Mouse (Mus musculus) cerebellum, adult 9-10 months (tissue): ENCODE data around the gene Trub2.

Source experiments
- DNase-seq: peaks from one replicate; pipeline ENCODE4 v3.0.0; 2022

Trub2 gene

GRCm38 (mm10) chr2:29771611-29772461 is 16.5 kb downstream of the Trub2 start:
- no peak for DNase-seq

DNA sequence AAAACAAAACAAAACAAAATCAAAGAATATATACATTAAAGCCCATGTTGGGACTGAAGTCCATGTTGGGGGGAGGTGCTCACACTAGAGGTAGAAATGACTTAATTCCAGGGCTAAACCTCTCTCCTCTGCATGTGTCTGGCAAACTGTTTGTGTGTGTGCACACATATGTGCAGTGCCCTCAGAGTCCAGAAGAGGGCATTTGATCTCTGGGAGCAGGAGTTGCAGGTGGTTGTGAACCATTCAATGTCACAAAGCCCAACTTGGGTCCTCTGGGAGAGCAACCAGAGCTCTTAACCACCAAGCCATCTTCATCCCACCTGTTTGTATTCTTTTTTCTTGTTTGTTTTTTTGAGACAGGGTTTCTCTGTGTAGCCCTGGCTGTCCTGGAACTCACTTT is 18.1 kb downstream of the Trub2 start:
- DNase-seq, result no peak

DNA sequence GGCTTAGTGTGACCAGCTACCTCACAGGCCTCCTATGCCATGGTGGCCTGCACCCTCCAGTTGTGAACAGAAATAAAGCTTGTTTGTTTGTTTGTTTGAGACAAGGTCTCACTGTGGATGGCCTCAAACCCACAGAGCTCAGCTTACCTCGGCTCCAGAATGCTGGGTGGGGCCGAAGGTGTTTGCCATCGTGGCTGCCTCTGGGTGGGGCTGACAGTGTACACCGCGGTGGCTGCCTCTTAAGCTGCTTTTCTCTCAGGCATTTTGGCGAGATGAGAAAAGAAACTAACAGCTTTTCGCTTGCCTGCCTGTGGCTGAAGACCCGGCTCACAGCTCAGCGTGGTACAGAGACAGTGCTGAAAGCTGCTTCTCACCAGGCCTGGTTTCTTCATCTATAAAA is 19.4 kb downstream of the Trub2 start:
- no peak for DNase-seq

DNA sequence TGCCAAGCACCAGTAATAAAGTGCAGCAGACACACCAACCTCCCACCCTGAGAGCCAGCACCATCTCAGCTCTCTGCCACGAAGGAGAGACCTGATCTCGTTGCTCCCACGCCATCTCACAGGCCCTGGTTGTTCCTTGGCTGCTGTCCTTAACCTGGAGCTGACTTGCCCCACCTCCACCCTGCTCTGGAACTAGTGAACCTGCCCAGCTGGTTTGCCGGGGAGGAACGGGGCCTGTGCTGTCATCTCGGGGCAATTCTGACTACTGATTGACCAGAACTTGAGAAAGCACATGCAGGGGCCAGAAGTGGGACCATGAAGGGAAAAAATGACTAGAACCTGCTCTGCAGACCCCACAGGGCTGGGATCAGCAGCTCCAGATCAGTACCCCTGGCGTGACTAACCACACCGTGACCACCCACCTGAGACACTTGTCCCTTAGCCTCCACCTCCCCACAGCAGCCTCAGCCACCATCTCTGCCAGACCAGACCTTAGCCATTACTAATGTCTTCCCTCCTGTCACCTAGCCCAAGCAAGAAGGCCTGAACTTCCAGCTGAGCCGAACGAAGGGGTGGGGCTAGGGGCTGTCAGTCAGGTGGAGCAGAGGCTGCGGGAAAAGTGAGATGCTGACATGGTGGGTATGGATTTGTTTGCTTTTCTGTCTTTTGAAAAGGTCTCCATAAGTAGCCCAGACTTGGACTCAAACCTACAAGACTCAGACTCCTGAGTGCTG is 20.2 kb downstream of the Trub2 start:
- no peak for DNase-seq

DNA sequence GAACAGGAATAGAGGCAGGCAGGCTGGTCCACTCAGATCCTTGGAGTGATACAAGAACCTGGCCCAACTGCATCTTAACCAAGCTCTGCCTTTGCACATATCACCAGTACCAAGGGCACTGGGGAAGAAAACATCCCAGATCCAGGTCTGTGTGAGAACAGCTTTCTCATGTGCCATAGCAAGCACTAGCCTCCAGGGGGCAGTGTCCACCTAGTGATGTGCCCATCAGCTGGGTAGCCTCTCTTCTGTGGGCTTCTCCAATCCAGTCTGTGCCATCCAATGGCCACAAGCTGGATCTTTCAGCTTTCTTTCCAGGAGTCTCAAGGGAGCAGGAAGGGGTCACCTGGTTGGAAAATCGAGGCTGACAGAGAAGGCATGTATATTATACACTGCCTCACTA is 23.5 kb downstream of the Trub2 start:
- DNase-seq, result peak; percentile 74

GRCm38 (mm10) chr2:29755693-29756092 is 32.6 kb downstream of the Trub2 start:
- DNase-seq, result no peak

GRCm38 (mm10) chr2:29752397-29752796 is 35.9 kb downstream of the Trub2 start:
- no peak for DNase-seq

- DNase-seq, result no peak
Measured at GRCm38 (mm10) chr2:29751497-29751896, 36.8 kb downstream of the Trub2 start, which contains the start of gene Gm13420. Gene Gm13420 (minus strand): TSS chr2:29751685.

GRCm38 (mm10) chr2:29748499-29748898 is 39.8 kb downstream of the Trub2 start:
- no peak for DNase-seq

DNA sequence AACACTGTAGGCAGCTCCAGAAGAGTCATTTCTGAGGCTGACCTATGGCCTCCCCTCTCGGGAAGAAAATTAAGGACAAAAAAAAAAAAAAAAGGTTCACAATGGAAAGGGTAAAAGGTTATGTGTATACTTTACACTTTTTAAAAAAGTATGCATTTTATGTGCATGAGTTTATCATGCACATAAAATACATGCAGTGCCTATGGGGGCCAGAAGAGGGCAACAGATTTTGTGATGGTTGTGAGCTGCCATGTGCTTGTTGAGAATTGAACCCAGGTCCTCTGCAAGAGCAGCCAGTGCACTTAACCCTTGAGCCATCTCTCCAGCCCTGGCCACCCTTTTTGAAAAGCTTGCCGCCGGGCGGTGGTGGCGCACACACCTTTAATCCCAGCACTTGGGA is 40.5 kb downstream of the Trub2 start:
- peak; percentile 40 for DNase-seq

DNA sequence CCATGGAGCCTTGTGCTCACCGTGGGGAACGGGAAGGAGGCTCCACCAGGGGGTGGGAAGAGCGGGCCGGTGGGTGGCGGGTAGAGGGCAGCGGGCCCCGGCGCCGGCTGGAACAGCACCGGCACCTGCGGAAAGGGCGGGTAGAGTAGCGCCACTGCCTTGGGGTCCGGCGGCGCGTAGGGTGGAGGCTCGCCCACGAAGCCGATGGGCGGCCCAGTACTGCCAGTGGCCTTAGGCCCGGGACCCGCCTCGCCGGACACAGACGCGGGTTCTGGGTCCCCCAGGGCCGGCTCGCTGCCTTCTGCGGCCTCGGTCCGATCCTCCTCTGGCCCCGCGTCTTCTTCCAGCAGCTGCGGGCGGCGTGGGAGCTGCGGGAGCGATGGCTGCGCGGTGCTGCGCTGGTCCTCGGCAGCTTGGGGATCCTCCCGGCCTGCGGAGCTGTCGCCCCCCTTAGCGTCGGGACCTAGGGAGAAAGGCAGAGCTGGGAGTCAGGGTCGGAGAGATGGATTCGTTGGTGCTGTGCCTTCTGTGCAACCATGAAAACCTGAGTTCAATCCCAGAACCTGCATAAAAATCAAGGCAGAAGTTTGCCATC is 41.0 kb downstream of the Trub2 start:
- no peak for DNase-seq

DNA sequence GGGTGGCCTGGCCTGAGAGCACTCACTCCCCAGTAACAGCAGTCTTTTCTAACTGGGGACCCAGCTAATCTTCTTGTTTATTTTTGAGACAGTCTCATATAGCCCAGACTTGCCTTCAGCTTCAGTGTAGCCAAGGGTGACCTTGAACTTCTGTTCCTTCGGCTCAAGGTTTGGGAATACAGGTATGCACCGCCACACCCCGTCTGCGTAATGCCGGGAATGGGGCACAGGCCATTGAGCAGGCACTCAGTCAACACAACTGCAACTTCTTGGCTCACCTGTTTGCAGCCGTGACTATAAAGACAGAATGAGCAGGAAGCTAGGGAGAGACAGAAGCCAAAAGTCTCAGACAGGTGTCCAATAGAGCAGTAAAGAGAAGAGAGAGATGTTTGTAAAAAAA is 44.0 kb downstream of the Trub2 start:
- DNase-seq, result no peak

DNA sequence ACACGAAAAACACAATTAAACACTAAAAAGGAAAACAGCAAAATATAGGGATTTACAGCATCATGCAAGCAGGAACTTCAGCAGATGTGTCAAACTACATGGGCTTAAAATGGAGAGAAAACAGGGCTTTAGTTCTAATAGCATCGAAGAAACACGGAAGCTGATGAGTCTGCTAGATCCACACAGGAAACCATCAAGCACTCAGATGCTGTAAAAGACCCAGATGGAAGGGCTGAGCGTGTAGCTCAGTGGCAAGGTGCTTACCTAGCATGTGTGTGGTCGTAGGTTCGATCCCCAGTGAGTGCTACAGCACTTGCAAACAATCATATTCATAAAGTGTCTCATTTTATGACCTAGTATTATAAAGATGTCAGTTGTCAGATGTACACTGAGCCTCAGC is 47.1 kb downstream of the Trub2 start:
- no peak for DNase-seq

GRCm38 (mm10) chr2:29739368-29739767 is 48.9 kb downstream of the Trub2 start:
- DNase-seq, result no peak

DNA sequence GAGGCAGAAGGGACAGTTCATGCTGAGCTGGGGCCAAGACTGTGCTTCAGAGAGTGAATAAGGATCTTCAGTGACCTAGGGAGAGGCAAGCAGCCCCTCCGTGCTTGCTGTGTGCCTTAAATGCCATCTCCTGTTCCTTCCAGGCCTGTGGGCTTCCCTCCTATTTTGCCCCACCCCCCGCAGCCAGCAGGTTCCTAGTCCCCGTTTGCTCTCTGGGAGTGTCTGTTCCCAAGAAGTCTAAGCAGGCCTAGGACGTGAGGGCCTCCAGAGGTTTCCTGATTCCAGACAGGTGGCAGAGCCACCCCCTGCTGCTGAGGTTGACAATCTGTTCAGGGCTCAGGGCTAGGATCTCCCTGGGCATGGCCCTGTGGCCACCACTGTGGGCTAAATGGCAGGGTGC is 49.5 kb downstream of the Trub2 start:
- DNase-seq, result no peak

- no peak for DNase-seq
Measured at GRCm38 (mm10) chr2:29737209-29737925, 50.9 kb downstream of the Trub2 start.

GRCm38 (mm10) chr2:29735708-29736107 is 52.6 kb downstream of the Trub2 start:
- no peak for DNase-seq

DNA sequence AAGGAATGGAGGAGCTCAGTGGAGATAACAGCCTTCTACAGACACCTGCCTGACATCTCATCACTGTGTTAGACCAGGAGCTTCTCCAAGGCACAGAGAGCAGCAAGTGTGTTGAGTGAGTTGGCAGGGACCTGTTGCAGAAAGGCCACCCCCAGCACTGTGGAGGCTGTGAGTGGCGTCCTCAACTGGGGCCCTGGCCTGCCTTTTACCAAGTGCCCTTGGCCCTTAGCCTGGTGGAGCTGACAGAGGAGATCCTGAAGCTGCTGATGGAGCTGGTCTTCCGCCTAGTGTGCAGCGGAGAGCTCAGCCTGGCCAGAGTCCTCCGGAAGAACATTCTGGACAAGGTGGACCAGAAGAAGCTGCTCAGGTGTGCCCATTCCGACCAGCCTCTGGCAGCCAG is 55.0 kb downstream of the Trub2 start:
- DNase-seq, result no peak

- DNase-seq, result no peak
Measured at GRCm38 (mm10) chr2:29732559-29732958, 55.7 kb downstream of the Trub2 start.

DNA sequence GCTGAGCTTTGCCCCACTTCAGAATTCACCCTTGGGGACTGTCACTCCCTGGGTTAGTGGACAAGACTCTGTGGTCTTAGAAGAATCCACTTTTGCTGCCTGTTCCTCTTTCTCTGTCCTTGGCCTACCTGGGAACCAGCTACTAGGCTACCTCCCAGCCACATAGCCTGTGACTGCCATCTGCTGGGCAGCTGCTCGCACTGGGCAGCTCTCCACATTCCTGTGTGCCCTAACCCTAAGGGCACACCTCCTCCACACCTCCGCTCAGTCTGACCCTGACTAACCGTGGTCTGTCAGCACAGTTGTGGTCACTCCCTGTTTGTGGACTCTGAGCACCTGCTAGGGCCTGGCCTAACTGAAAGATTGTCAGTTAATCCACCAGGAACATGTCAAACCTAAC is 56.8 kb downstream of the Trub2 start:
- DNase-seq, result peak; percentile 65

- no peak for DNase-seq
Measured at GRCm38 (mm10) chr2:29729500-29729899, 58.8 kb downstream of the Trub2 start.

GRCm38 (mm10) chr2:29724664-29725365 is 63.5 kb downstream of the Trub2 start:
- DNase-seq, result no peak

- no peak for DNase-seq
Measured at GRCm38 (mm10) chr2:29723132-29723531, 65.2 kb downstream of the Trub2 start.
